Mouse (Mus musculus): ENCODE results near the gene Tada2a.

Tada2a gene

DNA sequence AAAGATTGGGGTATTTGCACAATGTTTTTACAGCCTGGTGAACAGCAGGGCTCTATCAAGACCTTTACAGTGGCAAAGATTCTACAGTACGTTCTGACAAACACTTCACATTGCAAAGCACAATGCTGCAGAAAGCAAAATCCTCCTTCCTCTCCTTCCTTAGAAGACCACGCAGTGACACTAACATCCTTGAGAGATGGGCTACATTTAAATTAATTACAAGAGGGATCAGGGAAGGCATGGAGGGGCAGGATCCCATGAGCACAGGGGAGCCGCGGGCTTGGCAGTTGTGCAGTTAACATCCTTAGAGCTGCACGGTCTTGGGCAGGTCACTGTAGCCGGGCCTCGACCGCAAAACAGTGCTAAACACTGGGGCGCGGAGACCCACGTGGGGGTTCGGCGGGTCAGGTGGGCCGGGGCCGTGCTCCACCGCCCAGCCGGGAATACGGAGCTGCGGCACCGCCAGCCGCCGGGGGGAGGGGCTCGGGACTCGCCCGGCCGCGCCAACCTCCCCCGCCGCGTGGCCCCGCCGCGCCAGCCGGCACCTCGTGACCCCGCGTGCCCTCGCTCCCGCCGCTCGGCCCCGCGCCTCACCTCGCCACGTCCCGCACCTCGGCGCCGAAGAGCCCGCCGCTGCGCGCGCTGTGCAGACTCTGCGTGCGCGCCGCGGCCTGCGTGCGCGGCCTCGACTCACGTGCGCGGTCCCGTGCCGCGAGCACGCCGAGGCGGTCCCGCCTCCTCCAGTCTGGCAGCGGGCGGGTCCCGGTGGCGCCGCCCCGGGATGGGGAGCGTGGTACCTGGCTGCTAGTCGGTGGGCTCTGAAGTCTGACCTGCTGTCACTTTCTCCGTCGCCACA is at the start of gene Tada2a, which contains the start of gene Acaca:
TSS of gene Tada2a (minus strand) at position 658 of the 856 bp plus-strand sequence.
TSS of gene Acaca (plus strand) at position 730 of the 856 bp plus-strand sequence.
- peak; percentile 55 to 69 for DNase-seq (ENCODE audit: low spot score in 2 of 2)

DNA sequence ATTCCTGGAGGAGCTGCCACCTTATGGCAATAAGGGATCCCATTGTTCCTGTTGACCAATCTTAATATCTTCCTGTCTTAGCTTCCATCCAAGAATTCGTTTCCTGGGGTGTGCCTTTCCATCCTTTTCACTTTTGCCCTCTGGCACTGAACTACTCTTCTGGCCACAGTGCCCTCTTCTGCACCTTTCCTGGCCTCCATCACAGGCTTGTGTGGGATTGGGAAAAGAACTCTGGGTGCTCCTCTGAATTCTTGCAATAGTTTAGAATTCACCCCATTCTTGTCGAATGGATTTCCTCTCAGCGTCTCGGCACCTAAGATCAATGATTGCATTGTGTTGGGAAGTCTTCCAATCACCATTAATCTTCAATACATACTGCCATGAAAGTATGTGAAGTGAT is 49.2 kb upstream of the Tada2a start:
- DNase-seq (ENCODE audit: low spot score in 2 of 2): no peak

DNA sequence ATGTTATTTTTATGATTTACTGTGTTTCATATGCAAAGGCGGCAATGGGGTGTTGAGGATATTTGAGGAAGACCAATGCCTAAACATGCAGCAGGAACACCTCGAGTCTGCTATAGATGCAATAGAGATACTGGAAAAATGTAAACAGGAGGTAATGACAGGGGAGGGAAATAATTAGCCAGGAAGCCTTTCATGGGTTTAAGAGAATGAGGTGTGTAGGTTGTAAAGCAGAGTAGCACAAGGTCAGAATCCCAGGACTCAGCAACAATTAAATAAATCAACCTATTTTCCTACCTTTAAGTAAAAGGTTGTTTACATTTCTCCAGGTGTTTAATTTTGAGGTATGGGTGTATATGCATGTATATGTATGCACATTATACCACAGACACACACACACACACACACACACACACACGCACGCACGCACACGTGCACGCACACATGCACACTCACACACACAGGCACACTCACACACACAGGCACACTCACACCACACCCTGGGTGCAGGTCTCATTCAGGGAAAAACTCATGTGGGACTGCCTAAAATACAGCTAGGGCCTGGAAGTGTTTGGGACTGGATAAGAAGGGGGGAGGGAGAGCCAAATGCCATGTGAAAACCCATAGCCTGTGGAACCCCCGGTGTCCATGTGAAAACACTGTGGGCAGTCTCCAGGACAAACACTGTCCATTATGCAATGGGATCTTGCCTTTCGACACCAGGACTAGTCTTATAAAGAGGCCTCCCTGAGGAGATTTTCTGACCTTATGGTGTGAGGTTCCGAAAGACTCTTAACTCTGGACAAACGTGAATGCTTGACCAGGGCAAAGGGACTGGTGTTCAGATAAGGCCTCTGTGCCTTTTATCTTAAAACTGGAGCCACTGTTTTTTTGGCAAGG is 43.4 kb upstream of the Tada2a start:
- no peak for DNase-seq (ENCODE audit: low spot score in 2 of 2)

GRCm38 (mm10) chr11:84168701-84169288 is 39.4 kb upstream of the Tada2a start:
- DNase-seq (ENCODE audit: low spot score in 2 of 2): peak; percentile 16 to 32

DNA sequence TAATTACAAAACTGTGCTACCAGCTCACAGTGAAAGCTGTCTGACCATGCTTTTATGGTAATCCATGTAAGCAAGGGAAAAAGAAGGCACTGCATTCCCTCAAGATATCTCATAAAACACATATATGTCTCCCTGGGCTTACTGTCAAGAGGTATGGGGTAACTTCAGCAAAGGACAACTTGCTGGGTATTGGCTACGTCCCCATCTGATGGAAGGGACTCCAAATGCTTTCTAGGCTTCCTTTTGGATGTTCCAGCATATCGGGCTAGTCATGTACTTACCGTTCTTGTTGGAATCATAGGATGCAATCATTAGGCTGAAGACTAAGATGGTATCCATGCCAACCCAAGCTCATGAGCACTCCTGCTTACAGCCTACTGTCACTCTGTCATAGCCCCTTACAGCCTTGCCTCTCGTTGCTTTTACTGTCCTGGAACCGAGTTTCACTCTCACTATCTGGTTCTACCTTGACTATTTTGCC is 37.7 kb upstream of the Tada2a start, which contains the start of gene Gm11437:
TSS of gene Gm11437 (minus strand) at position 431 of the 481 bp plus-strand sequence.
- no peak for DNase-seq (ENCODE audit: low spot score in 2 of 2)

GRCm38 (mm10) chr11:84164561-84164960 is 35.2 kb upstream of the Tada2a start:
- no peak for DNase-seq (ENCODE audit: low spot score in 2 of 2)

GRCm38 (mm10) chr11:84164123-84164522 is 34.7 kb upstream of the Tada2a start:
- DNase-seq (ENCODE audit: low spot score in 2 of 2): no peak

DNA sequence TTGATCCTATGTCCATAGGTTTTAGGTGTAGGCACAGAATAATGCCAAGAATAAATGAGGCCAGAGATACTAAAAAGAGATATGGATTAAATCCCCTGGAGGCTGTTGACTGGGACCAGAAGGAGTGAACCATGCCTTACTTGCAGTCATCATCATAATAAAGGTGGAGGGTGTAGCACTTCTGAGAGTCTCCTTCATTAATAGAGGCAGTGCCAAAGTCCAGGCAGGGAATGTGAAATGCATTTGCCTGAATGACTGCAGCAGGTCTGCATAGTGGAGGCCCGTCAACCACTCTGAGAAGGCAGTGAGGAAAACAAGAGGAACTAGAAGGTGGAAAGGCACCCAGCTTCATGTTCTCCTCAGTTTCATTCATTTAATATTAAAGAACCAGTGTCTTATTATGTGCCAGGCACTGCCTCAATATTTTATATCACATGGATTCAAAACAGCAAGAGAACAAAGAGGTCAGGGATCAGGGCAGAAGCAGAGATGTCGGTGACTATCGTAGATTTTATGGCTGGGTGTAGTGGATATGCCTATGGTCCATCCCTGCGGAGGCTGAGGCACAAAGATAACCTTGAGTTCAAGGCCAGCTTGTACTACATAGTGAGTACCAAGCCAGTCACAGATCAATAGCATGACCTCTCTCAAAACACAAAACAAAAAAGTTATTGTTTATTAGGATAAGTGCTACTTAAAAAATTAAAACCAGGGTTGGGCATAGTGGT is 27.3 kb upstream of the Tada2a start:
- no peak for DNase-seq (ENCODE audit: low spot score in 2 of 2)

- no peak for DNase-seq (ENCODE audit: low spot score in 2 of 2)
Observed at GRCm38 (mm10) chr11:84150884-84151283, 21.5 kb upstream of the Tada2a start.

GRCm38 (mm10) chr11:84146081-84146480 is 16.7 kb upstream of the Tada2a start:
- no peak for DNase-seq (ENCODE audit: low spot score in 2 of 2)

GRCm38 (mm10) chr11:84145201-84145798 is 15.9 kb upstream of the Tada2a start:
- no peak for DNase-seq (ENCODE audit: low spot score in 2 of 2)

- no peak for DNase-seq (ENCODE audit: low spot score in 2 of 2)
Observed at GRCm38 (mm10) chr11:84141752-84142151, 12.4 kb upstream of the Tada2a start.

GRCm38 (mm10) chr11:84136453-84136852 is 7.1 kb upstream of the Tada2a start:
- no peak for DNase-seq (ENCODE audit: low spot score in 2 of 2)

- no peak for DNase-seq (ENCODE audit: low spot score in 2 of 2)
Observed at GRCm38 (mm10) chr11:84134331-84134860, 5.0 kb upstream of the Tada2a start.

GRCm38 (mm10) chr11:84129799-84130185 is 392 bp upstream of the Tada2a start:
- DNase-seq (ENCODE audit: low spot score in 2 of 2): no peak

- no peak for DNase-seq (ENCODE audit: low spot score in 2 of 2)
Observed at GRCm38 (mm10) chr11:84127977-84128376, 1.4 kb downstream of the Tada2a start.

DNA sequence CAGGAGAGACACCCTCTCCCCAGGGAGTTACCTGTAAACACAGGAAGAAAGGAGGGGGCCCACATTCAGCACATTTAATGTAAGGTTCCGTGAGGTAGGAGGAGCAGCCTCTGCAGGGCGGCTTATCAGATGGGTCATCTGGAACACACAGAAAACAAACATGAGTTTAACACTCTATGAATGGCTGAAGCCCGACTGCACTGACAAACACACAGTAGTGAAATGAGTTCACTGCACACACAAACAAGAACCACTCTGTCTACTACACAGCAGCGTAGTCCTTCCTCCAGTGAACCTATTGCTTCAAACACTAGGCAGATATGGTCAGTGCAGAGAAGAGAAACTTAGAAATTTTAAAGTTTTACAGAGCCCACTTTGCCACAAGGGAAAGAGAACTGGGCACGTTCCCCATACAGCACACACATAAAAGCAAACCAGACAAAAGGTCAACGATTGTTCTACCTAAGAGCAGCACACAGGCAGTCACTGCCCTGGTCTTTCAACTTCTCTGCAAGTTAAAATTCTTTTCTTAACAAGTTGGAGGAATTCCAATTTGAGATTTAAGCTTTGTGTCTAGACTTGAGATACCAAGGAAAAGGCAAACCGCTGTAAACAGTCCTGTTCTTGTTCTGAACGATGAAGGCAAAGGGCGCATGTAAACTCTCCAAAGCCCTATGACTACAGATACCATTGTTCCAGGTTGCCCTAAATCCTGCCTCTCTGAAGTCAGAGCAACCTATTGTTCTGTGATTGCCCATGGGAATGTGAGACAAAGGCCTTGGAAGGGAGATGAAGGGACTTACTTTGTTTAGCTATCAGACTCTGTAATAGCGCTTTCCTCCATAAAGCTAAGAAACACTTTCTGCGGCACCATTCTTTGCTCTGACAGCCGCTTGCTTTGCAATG is 8.1 kb downstream of the Tada2a start:
- no peak for DNase-seq (ENCODE audit: low spot score in 2 of 2)

GRCm38 (mm10) chr11:84117431-84117830 is 12.0 kb downstream of the Tada2a start:
- no peak for DNase-seq (ENCODE audit: low spot score in 2 of 2)

GRCm38 (mm10) chr11:84116221-84116620 is 13.2 kb downstream of the Tada2a start:
- DNase-seq (ENCODE audit: low spot score in 2 of 2): no peak
